Mouse (Mus musculus): ENCODE measurements at regions not wholly inside any gene's neighbourhood (a gene's known extent, or its start where the extent isn't known, plus 50 kb on each side); places are given as distances from the start of the nearest gene placed in this dataset.

- WGBS: 59% methylated on average over 9 of the region's 9 CpGs
- no peak overlapping the region for H3K4me2 ChIP-seq (ENCODE audit: low read depth, low read length, severe bottlenecking)
Measured at GRCm38 (mm10) chr13:37104410-37105294, 54.6 kb upstream of the F13a1 start.

GRCm38 (mm10) chr13:37103741-37104296, 53.8 kb upstream of the F13a1 start:
- Histone ChIP-seq H3K9ac (ENCODE audit: low read length) (no peak overlapping the region), H3K4me2 (ENCODE audit: low read depth, low read length, severe bottlenecking) (no peak overlapping the region), H3K4me1 (replicated peaks; ENCODE audit: control insufficient read depth, insufficient read depth, low read length) (peaks cover 3% of the 10 kb centered on the region; the same call in 1 of the 2 replicates), H3K27me3 (ENCODE audit: control insufficient read depth, insufficient read depth, low read length) (no peaks in the 10 kb centered on the region), H3K9me3 (ENCODE audit: control insufficient read depth, low read length) (no peaks in the 10 kb centered on the region), H3K4me3 (ENCODE audit: low read depth, low read length) (no peak overlapping the region), H3K27ac (ENCODE audit: low read depth, low read length) (peak overlapping the region; percentile 46; the same call in 1 of the 2 replicates), H3K36me3 (ENCODE audit: control insufficient read depth, insufficient read depth, low read length) (no peaks in the 10 kb centered on the region)
- DNase-seq (ENCODE audit: low spot score) (peak; percentile 60), ATAC-seq (replicated peaks; ENCODE audit: low FRiP score) (peak; percentile 90)
- WGBS: 20% methylated on average over 6 of the region's 6 CpGs

More at GRCm38 (mm10) chr13:37104410-37105294, 54.6 kb upstream of the F13a1 start:
- Histone ChIP-seq H3K27me3 (ENCODE audit: control insufficient read depth, insufficient read depth, low read length) (no peaks in the 10 kb centered on the region), H3K9me3 (ENCODE audit: control insufficient read depth, low read length) (no peaks in the 10 kb centered on the region), H3K4me3 (ENCODE audit: low read depth, low read length) (no peak overlapping the region), H3K36me3 (ENCODE audit: control insufficient read depth, insufficient read depth, low read length) (no peaks in the 10 kb centered on the region), H3K27ac (ENCODE audit: low read depth, low read length) (peak overlapping the region; percentile 46; the same call in 1 of the 2 replicates), H3K4me1 (replicated peaks; ENCODE audit: control insufficient read depth, insufficient read depth, low read length) (peaks cover 3% of the 10 kb centered on the region; the same call in 1 of the 2 replicates), H3K9ac (ENCODE audit: low read length) (no peak overlapping the region)
- DNase-seq (ENCODE audit: low spot score) (no peak), ATAC-seq (replicated peaks; ENCODE audit: low FRiP score) (peak; percentile 59)

GRCm38 (mm10) chr13:37101755-37102154, 51.7 kb upstream of the F13a1 start:
- Histone ChIP-seq H3K9ac (ENCODE audit: low read length) (no peak overlapping the region), H3K27me3 (ENCODE audit: control insufficient read depth, insufficient read depth, low read length) (no peaks in the 10 kb centered on the region), H3K4me3 (ENCODE audit: low read depth, low read length) (no peak overlapping the region), H3K36me3 (ENCODE audit: control insufficient read depth, insufficient read depth, low read length) (no peaks in the 10 kb centered on the region), H3K27ac (ENCODE audit: low read depth, low read length) (no peak overlapping the region), H3K9me3 (ENCODE audit: control insufficient read depth, low read length) (no peaks in the 10 kb centered on the region), H3K4me2 (ENCODE audit: low read depth, low read length, severe bottlenecking) (no peak overlapping the region), H3K4me1 (replicated peaks; ENCODE audit: control insufficient read depth, insufficient read depth, low read length) (peaks cover 3% of the 10 kb centered on the region; the same call in 1 of the 2 replicates)
- ATAC-seq (replicated peaks; ENCODE audit: low FRiP score): no peak
- no peak for DNase-seq (ENCODE audit: low spot score)
- 96% methylated on average over 4 of the region's 4 CpGs for WGBS
